In the genomic region with DNA sequence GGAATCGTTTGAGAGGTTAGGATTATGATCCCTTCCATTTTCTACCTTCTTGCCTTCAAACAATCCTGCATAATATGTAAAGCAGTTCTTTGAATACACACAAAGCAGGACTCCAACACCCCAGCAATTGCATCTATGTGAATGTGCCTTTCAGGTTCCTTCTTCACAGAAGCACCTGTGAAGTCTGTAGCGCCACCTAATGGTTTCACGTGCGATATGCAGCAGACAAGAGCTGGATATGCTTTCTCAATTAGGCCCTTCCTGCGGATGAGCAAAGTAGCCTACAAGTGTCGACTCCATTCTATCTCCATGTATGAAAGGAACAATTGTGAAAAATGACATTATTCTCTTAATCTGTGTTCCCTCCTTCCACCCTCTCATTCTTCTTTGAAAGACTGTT, we compare ENCODE assay signal across 14 mouse cellular contexts. TPM values are rescaled to one million over a fixed set of nuclear protein-coding genes. Genes with fewer than 3 reads are reported as not detected.
DNase-seq lines count a peak whose midpoint lies in the region; ATAC-seq and TF ChIP-seq lines count a peak whose summit lies in the region.
"Had no signal": no experiment of that assay in that cellular context is flagged by ENCODE, and none has a peak within 500 bp of the region (broad histone marks: within the 10 kb centered on the region; RNA-seq: fewer than 3 reads in every experiment).

No protein-coding gene starts in this region.

- intact Hi-C loops in gastrocnemius, postnatal 14 days (cut with DNase I; ENCODE audit: low total_unique reads), result no loop called here

- H3K9me3 ChIP-seq in hindbrain, embryonic 14.5 days (ENCODE audit: control insufficient read depth, low read length), result no peaks in the 10 kb centered on the region
- no peaks in the 10 kb centered on the region for H3K9me3 ChIP-seq in hindbrain, embryonic 10.5 days
- no peaks in the 10 kb centered on the region for H3K9me3 ChIP-seq in midbrain, postnatal 0 days (ENCODE audit: low read length)
- no peaks in the 10 kb centered on the region for H3K9me3 ChIP-seq in midbrain, embryonic 15.5 days
- H3K9me3 ChIP-seq: forebrain, embryonic 12.5 days; heart, embryonic 15.5 days had no signal

- no peaks in the 10 kb centered on the region for H3K36me3 ChIP-seq in hindbrain, embryonic 14.5 days (replicated peaks; ENCODE audit: control insufficient read depth, insufficient read depth)
- H3K36me3 ChIP-seq in hindbrain, embryonic 10.5 days, result no peaks in the 10 kb centered on the region
- no peaks in the 10 kb centered on the region for H3K36me3 ChIP-seq in midbrain, postnatal 0 days (ENCODE audit: insufficient read depth, low read length)
- H3K36me3 ChIP-seq in midbrain, embryonic 15.5 days (replicated peaks), result no peaks in the 10 kb centered on the region
- H3K36me3 ChIP-seq: forebrain, embryonic 12.5 days; heart, embryonic 15.5 days had no signal

- no peaks in the 10 kb centered on the region for H3K4me1 ChIP-seq in hindbrain, embryonic 14.5 days (replicated peaks; ENCODE audit: control insufficient read depth, insufficient read depth, low read length)
- H3K4me1 ChIP-seq in hindbrain, embryonic 10.5 days (replicated peaks), result no peaks in the 10 kb centered on the region
- H3K4me1 ChIP-seq in midbrain, postnatal 0 days (ENCODE audit: insufficient read depth, low read length), result no peaks in the 10 kb centered on the region
- no peaks in the 10 kb centered on the region for H3K4me1 ChIP-seq in midbrain, embryonic 15.5 days
- H3K4me1 ChIP-seq: forebrain, embryonic 12.5 days; heart, embryonic 15.5 days had no signal

- no peak overlapping the region for H3K9ac ChIP-seq in hindbrain, embryonic 14.5 days
- H3K9ac ChIP-seq in midbrain, postnatal 0 days (replicated peaks; ENCODE audit: low read length, poor library complexity, severe bottlenecking), result no peak overlapping the region
- H3K9ac ChIP-seq in midbrain, embryonic 15.5 days, result no peak overlapping the region
- H3K9ac ChIP-seq: forebrain, embryonic 12.5 days; heart, embryonic 15.5 days had no signal

- no peaks in the 10 kb centered on the region for H3K27me3 ChIP-seq in hindbrain, embryonic 14.5 days (ENCODE audit: control insufficient read depth, insufficient read depth, low read length)
- no peaks in the 10 kb centered on the region for H3K27me3 ChIP-seq in hindbrain, embryonic 10.5 days (ENCODE audit: insufficient read depth, poor library complexity, severe bottlenecking)
- H3K27me3 ChIP-seq in midbrain, postnatal 0 days (ENCODE audit: insufficient read depth, low read length), result no peaks in the 10 kb centered on the region
- H3K27me3 ChIP-seq in midbrain, embryonic 15.5 days (replicated peaks), result no peaks in the 10 kb centered on the region
- H3K27me3 ChIP-seq: forebrain, embryonic 12.5 days; heart, embryonic 15.5 days had no signal

- H3K4me3 ChIP-seq in hindbrain, embryonic 14.5 days (replicated peaks; ENCODE audit: low read length), result no peak overlapping the region
- no peak overlapping the region for H3K4me3 ChIP-seq in hindbrain, embryonic 10.5 days
- H3K4me3 ChIP-seq in midbrain, postnatal 0 days (ENCODE audit: low read depth, low read length), result no peak overlapping the region
- no peak overlapping the region for H3K4me3 ChIP-seq in midbrain, embryonic 15.5 days
- H3K4me3 ChIP-seq: forebrain, embryonic 12.5 days; heart, embryonic 15.5 days had no signal

- no peak overlapping the region for H3K27ac ChIP-seq in hindbrain, embryonic 14.5 days
- no peak overlapping the region for H3K27ac ChIP-seq in hindbrain, embryonic 10.5 days
- no peak overlapping the region for H3K27ac ChIP-seq in midbrain, postnatal 0 days (ENCODE audit: low read depth, low read length)
- H3K27ac ChIP-seq in midbrain, embryonic 15.5 days, result no peak overlapping the region
- H3K27ac ChIP-seq: forebrain, embryonic 12.5 days; heart, embryonic 15.5 days had no signal

- peak; percentile 28 for DNase-seq in hindbrain, embryonic 14.5 days (ENCODE audit: low spot score)
- no peak for DNase-seq in hindbrain, embryonic 10.5 days (ENCODE audit: low spot score)
- DNase-seq in midbrain, postnatal 0 days (ENCODE audit: low spot score), result peak; percentile 16
- DNase-seq in MEL-GATA-1-ER (ENCODE audit: extremely low read depth, low read depth), result peak; percentile 18
- DNase-seq in layer of hippocampus, postnatal 10 days (ENCODE audit: low spot score in 2 of 2), result peak; percentile 13 to 28
- DNase-seq in gastrocnemius, postnatal 14 days, result no peak
- DNase-seq: cerebellum, adult 11 months had no signal

- no peak overlapping the region for H3K4me2 ChIP-seq in hindbrain, embryonic 14.5 days (replicated peaks)
- no peak overlapping the region for H3K4me2 ChIP-seq in midbrain, postnatal 0 days (ENCODE audit: low read depth, low read length, poor library complexity, severe bottlenecking)
- H3K4me2 ChIP-seq in midbrain, embryonic 15.5 days, result no peak overlapping the region
- H3K4me2 ChIP-seq: forebrain, embryonic 12.5 days; heart, embryonic 15.5 days had no signal

- 46% methylated on average over 6 of the region's 6 CpGs for WGBS in hindbrain, embryonic 14.5 days
- whole genome bisulfite sequencing in hindbrain, embryonic 10.5 days, result 42% methylated on average over 6 of the region's 6 CpGs
- 43% methylated on average over 6 of the region's 6 CpGs for WGBS in midbrain, postnatal 0 days
- WGBS in midbrain, embryonic 15.5 days, result 46% methylated on average over 6 of the region's 6 CpGs

- ATAC-seq in hindbrain, embryonic 14.5 days (ENCODE audit: low FRiP score), result no peak
- ATAC-seq in midbrain, postnatal 0 days (ENCODE audit: low FRiP score), result no peak
- no peak for ATAC-seq in midbrain, embryonic 15.5 days (replicated peaks)

- peak; percentile 58 for TF ChIP-seq CTCF in midbrain, postnatal 0 days (IDR thresholded peaks at IDR 0.05)

RNA-seq across cellular contexts. Expression of a gene that starts 33.9 kb away (rescaled TPM):
- polyA plus RNA-seq in hindbrain, embryonic 14.5 days (2014; fragmentation: Nextera tagmentation; extraction: Ambion mirVana), result not detected in 2 replicates
- polyA plus RNA-seq in hindbrain, embryonic 10.5 days (2016; fragmentation: Nextera tagmentation; extraction: Ambion mirVana), result not detected in 2 replicates
- not detected in 2 replicates for total RNA-seq in midbrain, postnatal 0 days (2014; rRNA removed)
- not detected in 2 replicates for polyA plus RNA-seq in midbrain, postnatal 0 days (2015; fragmentation: Nextera tagmentation; extraction: Ambion mirVana)
- not detected in 2 replicates for polyA plus RNA-seq in midbrain, embryonic 15.5 days (2015; fragmentation: Nextera tagmentation; extraction: Ambion mirVana)
- not detected for total RNA-seq in layer of hippocampus, postnatal 10 days (2021)
- total RNA-seq in gastrocnemius, postnatal 14 days (2021), result not detected
- total RNA-seq: neutrophil, adult 5-6 weeks had no signal
- polyA plus RNA-seq: forebrain, embryonic 12.5 days; heart, embryonic 15.5 days; large intestine, adult 2 months; lung, embryonic 16.5 days; stomach, embryonic 16.5 days had no signal

RNA-seq across cellular contexts. Expression of a gene that starts 56.6 kb away (rescaled TPM):
- 0.12 TPM in 1 of 2 replicates, not detected in the other for polyA plus RNA-seq in hindbrain, embryonic 14.5 days (2014; fragmentation: Nextera tagmentation; extraction: Ambion mirVana)
- not detected in 2 replicates for polyA plus RNA-seq in hindbrain, embryonic 10.5 days (2016; fragmentation: Nextera tagmentation; extraction: Ambion mirVana)
- total RNA-seq in midbrain, postnatal 0 days (2014; rRNA removed), result not detected in 2 replicates
- polyA plus RNA-seq in midbrain, postnatal 0 days (2015; fragmentation: Nextera tagmentation; extraction: Ambion mirVana), result not detected in 2 replicates
- polyA plus RNA-seq in midbrain, embryonic 15.5 days (2015; fragmentation: Nextera tagmentation; extraction: Ambion mirVana), result not detected in 2 replicates
- 1 to 10 TPM; 1.3 to 2.8 TPM for total RNA-seq in layer of hippocampus, postnatal 10 days (2021)
- total RNA-seq in gastrocnemius, postnatal 14 days (2021), result not detected
- total RNA-seq: neutrophil, adult 5-6 weeks had no signal
- polyA plus RNA-seq: forebrain, embryonic 12.5 days; heart, embryonic 15.5 days; large intestine, adult 2 months; lung, embryonic 16.5 days; stomach, embryonic 16.5 days had no signal

Comparison
In these comparisons a context has a peak if more than half of its experiments do, and no peak if none do; other contexts are left out.
1. DNase-seq: peak in hindbrain, embryonic 14.5 days (single experiment), midbrain, postnatal 0 days (single experiment), MEL-GATA-1-ER (single experiment) and layer of hippocampus, postnatal 10 days (2 of 2); none in hindbrain, embryonic 10.5 days (single experiment) and gastrocnemius, postnatal 14 days (single experiment).